Mouse (Mus musculus): ENCODE measurements around the gene Gm10310. TPM values are rescaled to one million over a fixed set of nuclear protein-coding genes. Genes with fewer than 3 reads are reported as not detected.
"Not testable (repeated sequence)": the region's sequence is repeated elsewhere in the genome, so short reads cannot be mapped to it uniquely, and the experiment has no call there.

Gm10310 gene
- not detected in 2 replicates for polyA plus RNA-seq (2015; fragmentation: Nextera tagmentation; extraction: Ambion mirVana)

DNA sequence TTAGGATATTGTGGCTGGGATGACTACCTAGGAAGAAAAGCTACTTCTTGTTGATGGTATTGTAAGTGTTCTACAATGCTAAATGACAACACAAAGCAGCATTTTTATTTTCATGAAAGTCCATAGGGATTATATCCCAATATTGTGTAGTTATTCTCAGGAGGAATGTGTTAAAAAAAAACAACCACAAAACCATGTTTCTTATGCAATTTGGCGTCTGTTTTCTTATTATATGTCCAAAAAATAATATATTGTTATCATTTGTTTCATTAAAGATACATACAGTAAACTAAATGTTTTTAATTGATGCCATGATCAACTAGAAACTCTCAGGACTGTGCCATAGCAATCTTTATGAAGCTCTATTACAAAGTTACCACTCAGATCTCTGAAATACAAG, at the start of gene Gm10310:
Gene Gm10310, minus strand, starts transcription at position 101 of the 400 bp plus-strand sequence.
- H3K9ac ChIP-seq (replicated peaks); ATAC-seq; H3K27ac ChIP-seq; H3K4me2 ChIP-seq (replicated peaks); H3K9me3 ChIP-seq; H3K27me3 ChIP-seq; H3K4me3 ChIP-seq (replicated peaks); H3K4me1 ChIP-seq (replicated peaks); H3K36me3 ChIP-seq: not testable (repeated sequence)
- no CpG with 5 or more reads among the region's 1 CpGs for WGBS

GRCm38 (mm10) chr10:130030048-130030447, 45.2 kb upstream of the Gm10310 start, which contains the start of gene Olfr821:
Olfr821 (plus strand) TSS chr10:130030348.
- no peak for ATAC-seq
- Histone ChIP-seq H3K36me3 (no peaks in the 10 kb centered on the region), H3K27ac (no peak within 1 kb of the TSS), H3K4me2 (replicated peaks) (no peak within 1 kb of the TSS), H3K27me3 (no peaks in the 10 kb centered on the region), H3K4me1 (replicated peaks) (no peaks in the 10 kb centered on the region), H3K4me3 (replicated peaks) (no peak within 1 kb of the TSS), H3K9me3 (no peaks in the 10 kb centered on the region), H3K9ac (replicated peaks) (no peak within 1 kb of the TSS)

GRCm38 (mm10) chr10:130012321-130012720, 27.5 kb upstream of the Gm10310 start, which contains the start of gene Olfr820:
Olfr820 (plus strand) TSS chr10:130012621.
- no peak for ATAC-seq
- Histone ChIP-seq H3K9ac (replicated peaks) (no peak within 1 kb of the TSS), H3K27ac (no peak within 1 kb of the TSS), H3K4me1 (replicated peaks) (no peaks in the 10 kb centered on the region), H3K36me3 (no peaks in the 10 kb centered on the region), H3K4me2 (replicated peaks) (no peak within 1 kb of the TSS), H3K4me3 (replicated peaks) (no peak within 1 kb of the TSS), H3K27me3 (no peaks in the 10 kb centered on the region), H3K9me3 (no peaks in the 10 kb centered on the region)

- H3K9ac ChIP-seq (replicated peaks); H3K27ac ChIP-seq; H3K4me3 ChIP-seq (replicated peaks); H3K27me3 ChIP-seq; H3K4me2 ChIP-seq (replicated peaks); H3K36me3 ChIP-seq; H3K9me3 ChIP-seq; H3K4me1 ChIP-seq (replicated peaks); ATAC-seq: not testable (repeated sequence)
- 86% methylated on average over 4 of the region's 4 CpGs for WGBS
Measured at GRCm38 (mm10) chr10:130005366-130005765, 20.5 kb upstream of the Gm10310 start.

GRCm38 (mm10) chr10:130004104-130004503, 19.2 kb upstream of the Gm10310 start:
- ATAC-seq; H3K4me2 ChIP-seq (replicated peaks); H3K9ac ChIP-seq (replicated peaks); H3K9me3 ChIP-seq; H3K4me3 ChIP-seq (replicated peaks); H3K27ac ChIP-seq; H3K27me3 ChIP-seq; H3K4me1 ChIP-seq (replicated peaks); H3K36me3 ChIP-seq: not testable (repeated sequence)
- WGBS, result 90% methylated on average over 4 of the region's 4 CpGs

DNA sequence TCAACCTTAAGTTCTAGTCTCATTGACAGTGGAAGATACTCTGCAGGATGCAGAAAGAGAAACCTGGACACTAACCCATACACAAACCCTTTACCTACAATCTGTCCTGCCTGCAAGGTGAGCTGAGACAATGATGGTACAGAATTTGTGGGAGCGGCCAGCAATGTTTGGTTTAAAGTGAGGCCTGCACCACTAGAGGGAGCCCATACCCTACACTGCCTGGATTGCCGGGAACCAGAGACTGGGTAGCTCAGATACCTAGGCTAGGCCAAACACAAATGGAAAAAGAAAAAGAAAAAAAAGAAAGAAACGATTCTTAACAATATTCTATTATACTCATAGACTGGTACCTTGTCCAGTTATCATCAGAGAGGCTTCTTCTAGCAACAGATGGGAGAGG, 3.0 kb downstream of the Gm10310 start:
- H3K9me3 ChIP-seq; H3K27ac ChIP-seq; H3K4me2 ChIP-seq (replicated peaks); H3K27me3 ChIP-seq; H3K4me3 ChIP-seq (replicated peaks); H3K36me3 ChIP-seq; H3K4me1 ChIP-seq (replicated peaks); H3K9ac ChIP-seq (replicated peaks); ATAC-seq: not testable (repeated sequence)
- WGBS, result no CpG with 5 or more reads among the region's 3 CpGs

GRCm38 (mm10) chr10:129976040-129976439, 8.8 kb downstream of the Gm10310 start, which contains the start of gene Olfr247:
Olfr247 (minus strand) TSS chr10:129976140.
- not testable (repeated sequence) for H3K27ac ChIP-seq; H3K4me3 ChIP-seq (replicated peaks); H3K9ac ChIP-seq (replicated peaks); ATAC-seq; H3K9me3 ChIP-seq; H3K36me3 ChIP-seq; H3K27me3 ChIP-seq; H3K4me1 ChIP-seq (replicated peaks); H3K4me2 ChIP-seq (replicated peaks)
- no CpG with 5 or more reads among the region's 2 CpGs for WGBS

- not testable (repeated sequence) for H3K27me3 ChIP-seq; H3K9ac ChIP-seq (replicated peaks); H3K4me2 ChIP-seq (replicated peaks); ATAC-seq; H3K4me3 ChIP-seq (replicated peaks); H3K4me1 ChIP-seq (replicated peaks); H3K36me3 ChIP-seq; H3K9me3 ChIP-seq; H3K27ac ChIP-seq
- no CpG with 5 or more reads among the region's 3 CpGs for WGBS
Measured at GRCm38 (mm10) chr10:129972994-129973393, 11.9 kb downstream of the Gm10310 start.

DNA sequence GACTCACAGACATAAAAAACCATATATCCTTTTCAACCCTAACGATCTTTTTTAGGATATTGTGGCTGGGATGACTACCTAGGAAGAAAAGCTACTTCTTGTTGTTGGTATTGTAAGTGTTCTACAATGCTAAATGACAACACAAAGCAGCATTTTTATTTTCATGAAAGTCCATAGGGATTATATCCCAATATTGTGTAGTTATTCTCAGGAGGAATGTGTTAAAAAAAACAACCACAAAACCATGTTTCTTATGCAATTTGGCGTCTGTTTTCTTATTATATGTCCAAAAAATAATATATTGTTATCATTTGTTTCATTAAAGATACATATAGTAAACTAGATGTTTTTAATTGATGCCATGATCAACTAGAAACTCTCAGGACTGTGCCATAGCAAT, 17.7 kb downstream of the Gm10310 start, which contains the start of gene Olfr819:
Gene Olfr819, minus strand, starts transcription at position 101 of the 400 bp plus-strand sequence.
- H3K9me3 ChIP-seq; ATAC-seq; H3K9ac ChIP-seq (replicated peaks); H3K4me1 ChIP-seq (replicated peaks); H3K27ac ChIP-seq; H3K4me3 ChIP-seq (replicated peaks); H3K36me3 ChIP-seq; H3K4me2 ChIP-seq (replicated peaks); H3K27me3 ChIP-seq: not testable (repeated sequence)
- WGBS, result 86% methylated on average over 2 of the region's 2 CpGs

- H3K27me3 ChIP-seq; H3K4me3 ChIP-seq (replicated peaks); H3K4me2 ChIP-seq (replicated peaks); H3K9ac ChIP-seq (replicated peaks); H3K4me1 ChIP-seq (replicated peaks); H3K36me3 ChIP-seq; H3K9me3 ChIP-seq; ATAC-seq; H3K27ac ChIP-seq: not testable (repeated sequence)
- WGBS, result 90% methylated on average over 2 of the region's 3 CpGs
Measured at GRCm38 (mm10) chr10:129966232-129966631, 18.6 kb downstream of the Gm10310 start.

DNA sequence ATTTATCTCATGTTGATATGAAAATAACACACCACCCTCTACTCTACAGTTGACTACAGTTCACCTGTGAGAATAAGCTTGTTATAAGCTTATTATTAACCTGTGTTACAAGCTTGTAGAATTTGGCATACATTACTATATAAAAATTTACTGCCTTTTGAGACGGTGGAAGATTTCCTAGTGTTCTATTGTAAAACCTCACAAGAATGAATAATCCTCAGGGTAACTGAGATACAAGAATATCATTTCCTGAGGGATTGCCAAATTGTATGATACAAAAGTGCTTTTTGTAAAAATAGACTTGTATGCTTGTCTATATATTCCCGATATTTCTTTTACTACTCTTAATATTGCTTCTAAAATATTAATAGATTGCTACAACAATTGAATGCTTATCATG, 35.9 kb downstream of the Gm10310 start, which contains the start of gene Olfr818:
Gene Olfr818, minus strand, starts transcription at position 101 of the 400 bp plus-strand sequence.
- Histone ChIP-seq H3K4me1 (replicated peaks) (no peaks in the 10 kb centered on the region), H3K36me3 (no peaks in the 10 kb centered on the region), H3K27ac (no peak within 1 kb of the TSS), H3K27me3 (no peaks in the 10 kb centered on the region), H3K4me3 (replicated peaks) (no peak within 1 kb of the TSS), H3K4me2 (replicated peaks) (no peak within 1 kb of the TSS), H3K9me3 (no peaks in the 10 kb centered on the region), H3K9ac (replicated peaks) (no peak within 1 kb of the TSS)
- no peak for ATAC-seq
- WGBS, result 90% methylated on average over 2 of the region's 2 CpGs

All from midbrain, embryonic 13.5 days (tissue).